Mouse (Mus musculus) CH12.LX (cell line): ENCODE measurements at regions not wholly inside any gene's neighbourhood (a gene's known extent, or its start where the extent isn't known, plus 50 kb on each side); places are given as distances from the start of the nearest gene placed in this dataset.

Source experiments
- DNase-seq: peaks from one replicate; pipeline ENCODE4 v3.0.0-alpha.2; 2013; ENCODE audit errors: extremely low read depth
- H3K27ac ChIP-seq: 2 replicates; pipeline ENCODE4 v1.5.1; 2012; ENCODE audit warnings: low read depth, mild to moderate bottlenecking, control low read depth, moderate library complexity; ENCODE audit not compliant: insufficient read depth
- H3K27me3 ChIP-seq: replicated peaks from 2 replicates; pipeline ENCODE3; 2012; ENCODE audit warnings: inconsistent platforms
- H3K36me3 ChIP-seq, 2 experiments: replicated peaks in 1 of 2; 2 replicates each; pipeline versions ENCODE3 to v1.6.1; 2012; ENCODE audit warnings: inconsistent platforms in 1 of 2, low read length in 1 of 2, mild to moderate bottlenecking in 1 of 2, mixed read lengths in 1 of 2, moderate library complexity in 1 of 2; ENCODE audit not compliant: control insufficient read depth in 1 of 2, insufficient read depth in 1 of 2
- H3K4me1 ChIP-seq, 2 experiments: 2 replicates each; pipeline ENCODE4 v1.6.1; 2012; ENCODE audit warnings: inconsistent platforms in 1 of 2, moderate library complexity in 1 of 2; ENCODE audit not compliant: insufficient read depth in 2 of 2, control insufficient read depth in 1 of 2
- H3K4me2 ChIP-seq: 2 replicates; pipeline ENCODE4 v1.6.1; 2012; ENCODE audit warnings: low read depth, mild to moderate bottlenecking, control low read depth; ENCODE audit not compliant: poor library complexity, insufficient read depth, severe bottlenecking
- H3K4me3 ChIP-seq, 3 experiments: fragments of 150-350 bp in 1 of 3; sonication (generic) in 1 of 3; replicated peaks in 1 of 3; 2 replicates each; pipeline versions ENCODE3 to v1.5.1; 2011 to 2012; ENCODE audit warnings: low read depth in 2 of 3, low read length in 2 of 3, mild to moderate bottlenecking in 2 of 3, moderate library complexity in 2 of 3, control low read depth in 1 of 3, improper control_type of control experiment in 1 of 3, inconsistent platforms in 1 of 3, mixed read lengths in 1 of 3; ENCODE audit not compliant: poor library complexity in 1 of 3
- H3K79me2 ChIP-seq: replicated peaks from 2 replicates; pipeline ENCODE4 v1.6.1; 2012; ENCODE audit warnings: mild to moderate bottlenecking, moderate library complexity; ENCODE audit not compliant: control insufficient read depth, poor library complexity, insufficient read depth, severe bottlenecking; ENCODE audit errors: extremely low read depth
- H3K9ac ChIP-seq: 2 replicates; pipeline ENCODE4 v1.6.1; 2012; ENCODE audit warnings: low read depth, mild to moderate bottlenecking, control low read depth, moderate library complexity; ENCODE audit not compliant: insufficient read depth
- H3K9me3 ChIP-seq: replicated peaks from 2 replicates; pipeline ENCODE3; 2012; ENCODE audit warnings: low read length, inconsistent platforms, mixed read lengths
- CHD1 ChIP-seq: IDR thresholded peaks from 2 replicates; pipeline ENCODE4 v1.6.1; 2012; ENCODE audit warnings: low read depth, low read length, improper control_type of control experiment, inconsistent platforms
- CTCF ChIP-seq, 2 experiments: IDR thresholded peaks in 1 of 2; conservative IDR thresholded peaks in 1 of 2; 2 replicates each; pipeline ENCODE4 v1.5.1; 2011 to 2012; ENCODE audit warnings: low read depth in 2 of 2, low read length in 2 of 2, improper control_type of control experiment in 1 of 2, inconsistent platforms in 1 of 2, mild to moderate bottlenecking in 1 of 2, moderate library complexity in 1 of 2
- E2F4 ChIP-seq: IDR thresholded peaks from 2 replicates; pipeline ENCODE4 v1.6.1; 2011; ENCODE audit warnings: low read depth, low read length, improper control_type of control experiment; ENCODE audit not compliant: insufficient replicate concordance
- ELF1 ChIP-seq: IDR thresholded peaks from 2 replicates; pipeline ENCODE4 v1.6.1; 2014; ENCODE audit warnings: low read depth, mild to moderate bottlenecking, inconsistent platforms, low read length, improper control_type of control experiment
- EP300 ChIP-seq: IDR thresholded peaks from 2 replicates; pipeline ENCODE4 v1.6.1; 2011; ENCODE audit warnings: low read length, improper control_type of control experiment
- HCFC1 ChIP-seq: IDR thresholded peaks from 2 replicates; pipeline ENCODE4 v1.6.1; 2012; ENCODE audit warnings: low read depth, mild to moderate bottlenecking, inconsistent platforms, low read length, improper control_type of control experiment
- IRF4 ChIP-seq: IDR thresholded peaks from 2 replicates; pipeline ENCODE4 v1.6.1; 2014; ENCODE audit warnings: low read depth, mild to moderate bottlenecking, inconsistent platforms, low read length, improper control_type of control experiment
- JUN ChIP-seq: IDR thresholded peaks from 2 replicates; pipeline ENCODE4 v1.6.1; 2011; ENCODE audit warnings: low read depth, mild to moderate bottlenecking, low read length, improper control_type of control experiment, moderate library complexity; ENCODE audit not compliant: insufficient read depth
- JUND ChIP-seq: conservative IDR thresholded peaks from 2 replicates; pipeline ENCODE4 v1.6.1; 2011; ENCODE audit warnings: low read depth, low read length, improper control_type of control experiment
- KAT2A ChIP-seq: IDR thresholded peaks from 2 replicates; pipeline ENCODE4 v1.6.1; 2012; ENCODE audit warnings: low read length, improper control_type of control experiment, inconsistent platforms; ENCODE audit not compliant: insufficient replicate concordance
- MAX ChIP-seq: IDR thresholded peaks from 2 replicates; pipeline ENCODE4 v1.6.1; 2011; ENCODE audit warnings: low read length, improper control_type of control experiment
- MAZ ChIP-seq: IDR thresholded peaks from 2 replicates; pipeline ENCODE4 v1.6.1; 2012; ENCODE audit warnings: low read depth, mild to moderate bottlenecking, inconsistent platforms, low read length, improper control_type of control experiment, moderate library complexity
- NELFE ChIP-seq: IDR thresholded peaks from 2 replicates; pipeline ENCODE4 v1.6.1; 2011; ENCODE audit warnings: low read depth, low read length, improper control_type of control experiment
- NRF1 ChIP-seq: IDR thresholded peaks from 2 replicates; pipeline ENCODE4 v1.6.1; 2014; ENCODE audit warnings: low read depth, mild to moderate bottlenecking, inconsistent platforms, low read length, improper control_type of control experiment, moderate library complexity
- PAX5 ChIP-seq: IDR thresholded peaks from 2 replicates; pipeline ENCODE4 v1.6.1; 2012; ENCODE audit warnings: low read length, inconsistent platforms, mixed read lengths
- RCOR1 ChIP-seq: conservative IDR thresholded peaks from 2 replicates; pipeline ENCODE4 v1.6.1; 2012; ENCODE audit warnings: low read depth, mild to moderate bottlenecking, inconsistent platforms, low read length, improper control_type of control experiment
- SIN3A ChIP-seq: IDR thresholded peaks from 2 replicates; pipeline ENCODE4 v1.6.1; 2012; ENCODE audit warnings: low read length, improper control_type of control experiment, inconsistent platforms
- TBP ChIP-seq: conservative IDR thresholded peaks from 2 replicates; pipeline ENCODE4 v1.6.1; 2011; ENCODE audit warnings: low read depth, low read length, improper control_type of control experiment
- TCF12 ChIP-seq: IDR thresholded peaks from 2 replicates; pipeline ENCODE4 v1.6.1; 2014; ENCODE audit warnings: low read depth, mild to moderate bottlenecking, inconsistent platforms, low read length, improper control_type of control experiment
- USF1 ChIP-seq: IDR thresholded peaks from 2 replicates; pipeline ENCODE4 v1.6.1; 2014; ENCODE audit warnings: low read depth, mild to moderate bottlenecking, inconsistent platforms, low read length, improper control_type of control experiment
- ZC3H11A ChIP-seq: IDR thresholded peaks from 2 replicates; pipeline ENCODE4 v1.6.1; 2012; ENCODE audit warnings: low read depth, mild to moderate bottlenecking, inconsistent platforms, low read length, improper control_type of control experiment
- ZKSCAN1 ChIP-seq: IDR thresholded peaks from 2 replicates; pipeline ENCODE4 v1.6.1; 2012; ENCODE audit warnings: low read depth, inconsistent platforms, low read length, improper control_type of control experiment, borderline replicate concordance
- ZNF384 ChIP-seq: IDR thresholded peaks from 2 replicates; pipeline ENCODE4 v1.6.1; 2012; ENCODE audit warnings: low read depth, low read length, improper control_type of control experiment, inconsistent platforms
- dilution Hi-C: fragments of 300-500 bp; cut with MboI; formaldehyde crosslinking; loops from 2 replicates; pipeline ENCODE4 v1.14.3; 2020; ENCODE audit warnings: low sequenced_read_pairs; ENCODE audit not compliant: extremely low pct_unique_long_range_greater_than_20kb, extremely low pct_ligation_motif_present
- in situ Hi-C: fragments of 300-500 bp; cut with MboI; formaldehyde crosslinking; loops from 3 replicates; pipeline ENCODE4 v1.14.3; 2019; ENCODE audit warnings: low sequenced_read_pairs, low pct_ligation_motif_present, low pct_unique_long_range_greater_than_20kb, mixed read lengths

GRCm38 (mm10) chr15:75371618-75372017 lies 103.4 kb downstream of the Ly6f start:
- dilution Hi-C loops (no loop called here), in situ Hi-C loops (no loop called here)
- Histone ChIP-seq H3K79me2 (no peaks in the 10 kb centered on the region), H3K27ac (no peak overlapping the region), H3K4me3 (no peak overlapping the region), H3K9me3 (no peaks in the 10 kb centered on the region), H3K4me1 (no peaks in the 10 kb centered on the region), H3K27me3 (peaks cover 20% of the 10 kb centered on the region), H3K36me3 (no peaks in the 10 kb centered on the region), H3K9ac (no peak overlapping the region), H3K4me2 (no peak overlapping the region)
- no peak for TF ChIP-seq E2F4
- TF ChIP-seq MAZ = no peak
- no peak for TF ChIP-seq NRF1
- no peak for TF ChIP-seq EP300
- no peak for TF ChIP-seq MAX
- no peak for TF ChIP-seq ZNF384
- no peak for TF ChIP-seq SIN3A
- no peak for TF ChIP-seq ZC3H11A
- no peak for TF ChIP-seq CTCF (conservative IDR thresholded peaks at IDR 0.05 in 1 of 2, IDR thresholded peaks at IDR 0.05 in 1 of 2; ENCODE audit: low read depth in 2 of 2, low read length in 2 of 2)
- TF ChIP-seq USF1 = no peak
- TF ChIP-seq RCOR1 = no peak
- no peak for DNase-seq

- Histone ChIP-seq H3K9ac (no peak overlapping the region), H3K4me3 (no peak overlapping the region), H3K4me1 (no peaks in the 10 kb centered on the region), H3K4me2 (no peak overlapping the region), H3K27ac (no peak overlapping the region), H3K36me3 (no peaks in the 10 kb centered on the region), H3K9me3 (no peaks in the 10 kb centered on the region), H3K27me3 (peaks cover 45% of the 10 kb centered on the region)
- DNase-seq = no peak
- dilution Hi-C loops = no loop called here
- in situ Hi-C loops = no loop called here
- TF ChIP-seq CTCF (conservative IDR thresholded peaks at IDR 0.05 in 1 of 2, IDR thresholded peaks at IDR 0.05 in 1 of 2; ENCODE audit: low read depth in 2 of 2, low read length in 2 of 2) (no peak), ZKSCAN1 (no peak), TBP (no peak), IRF4 (no peak), JUN (no peak), TCF12 (no peak), JUND (no peak), ZNF384 (no peak), SIN3A (no peak), EP300 (no peak), KAT2A (no peak), ELF1 (no peak), PAX5 (no peak), NELFE (no peak), HCFC1 (no peak), CHD1 (no peak)
- TF ChIP-seq, all 38 proteins: peak for 0
- no peaks in the 10 kb centered on the region for H3K79me2 ChIP-seq
Measured at GRCm38 (mm10) chr15:75376391-75377100, 108.3 kb downstream of the Ly6f start.
